Mouse (Mus musculus): ENCODE data around the gene Fcamr. TPM values are rescaled to one million over a fixed set of nuclear protein-coding genes. Genes with fewer than 3 reads are reported as not detected.

Fcamr gene
- polyA plus RNA-seq, 1 experiment from 2014 or later: not detected

Other genes starting within 250 kb of the Fcamr start
- not detected in 2 replicates for gene Zp3r, start 171.3 kb upstream of the Fcamr start, polyA plus RNA-seq (2015; fragmentation: Nextera tagmentation; extraction: Ambion mirVana)
- not detected in 2 replicates for gene C4bp, start 139.3 kb upstream of the Fcamr start, polyA plus RNA-seq (2015; fragmentation: Nextera tagmentation; extraction: Ambion mirVana)
- 0.09 TPM in 1 of 2 replicates, not detected in the other for gene Gm29427, start 85.1 kb upstream of the Fcamr start, polyA plus RNA-seq (2015; fragmentation: Nextera tagmentation; extraction: Ambion mirVana)
- gene Yod1, start 83.6 kb upstream of the Fcamr start, polyA plus RNA-seq (2015; fragmentation: Nextera tagmentation; extraction: Ambion mirVana): 20.5 and 23.5 TPM in 2 replicates
- 21.3 and 21.5 TPM in 2 replicates for gene Pfkfb2, start 71.6 kb upstream of the Fcamr start, polyA plus RNA-seq (2015; fragmentation: Nextera tagmentation; extraction: Ambion mirVana)
- gene AA986860, start 68.9 kb upstream of the Fcamr start, polyA plus RNA-seq (2015; fragmentation: Nextera tagmentation; extraction: Ambion mirVana): 0.43 and 0.71 TPM in 2 replicates
- gene Pigr, start 25.8 kb downstream of the Fcamr start, polyA plus RNA-seq (2015; fragmentation: Nextera tagmentation; extraction: Ambion mirVana): not detected in 2 replicates
- gene Fcmr, start 64.8 kb downstream of the Fcamr start, polyA plus RNA-seq (2015; fragmentation: Nextera tagmentation; extraction: Ambion mirVana): not detected in 2 replicates
- not detected in 2 replicates for gene Il24, start 86.6 kb downstream of the Fcamr start, polyA plus RNA-seq (2015; fragmentation: Nextera tagmentation; extraction: Ambion mirVana)
- not detected in 2 replicates for gene Il20, start 110.5 kb downstream of the Fcamr start, polyA plus RNA-seq (2015; fragmentation: Nextera tagmentation; extraction: Ambion mirVana)
- not detected in 2 replicates for gene Il19, start 139.2 kb downstream of the Fcamr start, polyA plus RNA-seq (2015; fragmentation: Nextera tagmentation; extraction: Ambion mirVana)
- gene Il10, start 218.9 kb downstream of the Fcamr start, polyA plus RNA-seq (2015; fragmentation: Nextera tagmentation; extraction: Ambion mirVana): not detected in 2 replicates

Data from midbrain, embryonic 13.5 days (tissue).